Mouse (Mus musculus) limb, embryonic 14.5 days (tissue): ENCODE measurements around the gene Gabrg1. TPM values are rescaled to one million over a fixed set of nuclear protein-coding genes. Genes with fewer than 3 reads are reported as not detected.

Experiments used
- ATAC-seq: fragments of 200-750 bp; cut with Nextera tagmentation; 2 replicates; pipeline ENCODE4 v1.8.0; 2017; ENCODE audit warnings: low read depth, moderate number of reproducible peaks, moderate TSS enrichment; ENCODE audit not compliant: low FRiP score
- DNase-seq: peaks from one replicate; pipeline ENCODE4 v3.0.0-alpha.2; 2015; ENCODE audit warnings: low spot score
- H3K27ac ChIP-seq: fragments of 300-500 bp; sonication (generic); replicated peaks from 2 replicates; pipeline ENCODE4 v1.5.1; 2014; ENCODE audit warnings: low read depth, mild to moderate bottlenecking, low read length, moderate library complexity, mixed read lengths
- H3K27me3 ChIP-seq: fragments of 300-500 bp; sonication (generic); 2 replicates; pipeline ENCODE4 v1.6.1; 2014; ENCODE audit warnings: low read length, mixed read lengths; ENCODE audit not compliant: control insufficient read depth, insufficient read depth
- H3K36me3 ChIP-seq: fragments of 300-500 bp; sonication (generic); 2 replicates; pipeline ENCODE4 v1.6.1; 2014; ENCODE audit warnings: mild to moderate bottlenecking, low read length, moderate library complexity, mixed read lengths; ENCODE audit not compliant: control insufficient read depth, insufficient read depth
- H3K4me1 ChIP-seq: fragments of 300-500 bp; sonication (generic); 2 replicates; pipeline ENCODE4 v1.6.1; 2014; ENCODE audit warnings: antibody characterized with exemption, low read length, mixed read lengths; ENCODE audit not compliant: control insufficient read depth, insufficient read depth
- H3K4me2 ChIP-seq: fragments of 300-500 bp; sonication (generic); replicated peaks from 2 replicates; pipeline ENCODE4 v1.6.1; 2014; ENCODE audit warnings: low read depth, mild to moderate bottlenecking, low read length, moderate library complexity; ENCODE audit not compliant: severe bottlenecking
- H3K4me3 ChIP-seq: fragments of 300-500 bp; sonication (generic); replicated peaks from 2 replicates; pipeline ENCODE4 v1.5.1; 2014; ENCODE audit warnings: low read length
- H3K9ac ChIP-seq: fragments of 300-500 bp; sonication (generic); 2 replicates; pipeline ENCODE4 v1.6.1; 2014; ENCODE audit warnings: mild to moderate bottlenecking, low read depth, low read length, moderate library complexity; ENCODE audit not compliant: severe bottlenecking
- H3K9me3 ChIP-seq: fragments of 300-500 bp; sonication (generic); 2 replicates; pipeline ENCODE4 v1.6.1; 2016; ENCODE audit warnings: low read length; ENCODE audit not compliant: control insufficient read depth
- POLR2A ChIP-seq: fragments of 200-500 bp; IDR thresholded peaks from 2 replicates; pipeline ENCODE4 v1.8.0; 2012; ENCODE audit warnings: inconsistent platforms, mild to moderate bottlenecking, moderate library complexity, borderline replicate concordance; ENCODE audit not compliant: insufficient read depth, insufficient read length; ENCODE audit errors: extremely low read depth
- WGBS: fragments of 180-500 bp; shearing (Covaris S2); extraction: QIAGEN DNeasy Blood & Tissue Kit; methylation state at CpG from one replicate; pipeline ENCODE4 v1.1.7; 2014; 5-methylcytosine and 5-hydroxymethylcytosine counted together
- polyA plus RNA-seq, 2 experiments: library from polyadenylated mRNA; depleted of rRNA in 1 of 2; stranded (reverse) in 1 of 2; unstranded in 1 of 2; fragments of >200 nt; fragmentation: Nextera tagmentation in 1 of 2; extraction: Ambion mirVana in 1 of 2; gene quantifications; 2 replicates each; pipeline versions ENCODE4 v1.2.1 to v1.2.3; 2012 to 2014

Gabrg1 gene
- 0.01 TPM in 1 of 2 replicates, not detected in the other for polyA plus RNA-seq (2012; rRNA removed)
- not detected in 2 replicates for polyA plus RNA-seq (2014; fragmentation: Nextera tagmentation; extraction: Ambion mirVana)

- H3K9me3 ChIP-seq, result no peaks in the 10 kb centered on the region
- 3% methylated on average over 19 of the region's 19 CpGs for WGBS
- no peak within 1 kb of the TSS for H3K9ac ChIP-seq
- no peak within 1 kb of the TSS for H3K27ac ChIP-seq
- no peaks in the 10 kb centered on the region for H3K4me1 ChIP-seq
- DNase-seq, result peak; percentile 13
- peak within 1 kb of the TSS; percentile 45 for H3K4me2 ChIP-seq
- H3K4me3 ChIP-seq, result peak within 1 kb of the TSS; percentile 20
- TF ChIP-seq POLR2A, result no peak
- peak; percentile 70 for ATAC-seq
- H3K36me3 ChIP-seq, result no peaks in the 10 kb centered on the region
- H3K27me3 ChIP-seq, result no peaks in the 10 kb centered on the region
These were observed at the start of gene Gabrg1 for GRCm38 (mm10) chr5:70842192-70843095. Gabrg1 (minus strand) TSS chr5:70842617.

DNA sequence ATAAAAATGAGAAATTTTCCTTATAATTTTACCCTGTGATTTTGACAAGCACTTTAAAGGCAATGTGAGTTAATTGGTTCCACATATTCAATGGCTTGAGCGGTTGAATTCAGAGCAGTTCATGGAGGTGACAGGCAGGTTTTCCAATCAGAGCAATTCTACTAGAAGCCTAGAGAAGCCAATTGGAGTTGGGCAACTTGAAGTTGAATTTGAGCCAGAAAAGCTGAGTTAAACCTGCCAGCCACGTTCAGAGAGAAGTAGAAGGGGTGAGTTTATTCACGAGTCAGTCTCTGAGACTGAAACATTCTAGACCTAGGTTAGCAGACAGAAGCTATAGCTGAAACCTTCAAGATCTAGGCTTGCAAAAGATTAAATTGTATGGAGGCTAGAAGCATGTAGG is 41.6 kb upstream of the Gabrg1 start:
- 71% methylated on average over 3 of the region's 3 CpGs for WGBS
- H3K4me2 ChIP-seq, result no peak overlapping the region
- no peaks in the 10 kb centered on the region for H3K27me3 ChIP-seq
- H3K9me3 ChIP-seq, result no peaks in the 10 kb centered on the region
- no peaks in the 10 kb centered on the region for H3K4me1 ChIP-seq
- TF ChIP-seq POLR2A, result no peak
- no peak for ATAC-seq
- no peak overlapping the region for H3K9ac ChIP-seq
- no peak overlapping the region for H3K4me3 ChIP-seq
- no peaks in the 10 kb centered on the region for H3K36me3 ChIP-seq
- DNase-seq, result no peak
- H3K27ac ChIP-seq, result no peak overlapping the region

- no peaks in the 10 kb centered on the region for H3K4me1 ChIP-seq
- no peaks in the 10 kb centered on the region for H3K27me3 ChIP-seq
- no peaks in the 10 kb centered on the region for H3K9me3 ChIP-seq
- H3K4me3 ChIP-seq, result no peak overlapping the region
- H3K9ac ChIP-seq, result no peak overlapping the region
- no peak for TF ChIP-seq POLR2A
- no peak overlapping the region for H3K4me2 ChIP-seq
- no peak for ATAC-seq
- no peak overlapping the region for H3K27ac ChIP-seq
- 72% methylated on average over 1 of the region's 1 CpGs for WGBS
- no peaks in the 10 kb centered on the region for H3K36me3 ChIP-seq
- DNase-seq, result no peak
These were observed 27.7 kb upstream of the Gabrg1 start for GRCm38 (mm10) chr5:70870081-70870480.

- Histone ChIP-seq H3K4me3 (peak overlapping the region; percentile 20; the same call in 1 of the 2 replicates), H3K9ac (no peak overlapping the region)
These were observed 798 bp upstream of the Gabrg1 start for GRCm38 (mm10) chr5:70843096-70843734.

DNA sequence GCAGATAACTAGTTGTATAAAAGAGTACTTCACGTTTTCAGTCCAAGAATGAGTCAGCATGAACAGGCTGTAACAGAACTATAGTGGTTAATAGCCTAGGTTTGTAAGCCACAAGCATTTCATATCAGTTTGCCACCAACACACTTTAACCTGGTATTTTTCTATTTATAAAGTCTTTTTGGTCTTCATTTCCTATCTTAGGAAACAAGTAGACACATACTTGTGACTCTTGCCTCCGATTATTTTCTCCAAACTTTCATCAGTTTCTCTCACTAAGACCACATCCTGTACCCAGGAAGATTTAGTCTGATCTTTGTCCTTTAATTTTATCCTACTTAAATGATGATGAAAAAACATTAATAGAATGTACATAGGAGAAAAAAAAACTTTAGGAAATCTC is 23.7 kb downstream of the Gabrg1 start:
- Histone ChIP-seq H3K9ac (no peak overlapping the region), H3K27ac (no peak overlapping the region), H3K36me3 (no peaks in the 10 kb centered on the region), H3K4me3 (no peak overlapping the region), H3K27me3 (no peaks in the 10 kb centered on the region), H3K4me1 (no peaks in the 10 kb centered on the region), H3K9me3 (no peaks in the 10 kb centered on the region), H3K4me2 (no peak overlapping the region)
- DNase-seq (no peak), ATAC-seq (no peak)
- 78% methylated on average over 2 of the region's 2 CpGs for WGBS
- TF ChIP-seq POLR2A, result no peak

More at GRCm38 (mm10) chr5:70843096-70843734, 798 bp upstream of the Gabrg1 start:
- no peak for TF ChIP-seq POLR2A
- WGBS, result 16% methylated on average over 11 of the region's 11 CpGs
- Histone ChIP-seq H3K27ac (no peak overlapping the region), H3K4me2 (peak overlapping the region; percentile 45), H3K27me3 (no peaks in the 10 kb centered on the region), H3K9me3 (no peaks in the 10 kb centered on the region), H3K36me3 (no peaks in the 10 kb centered on the region), H3K4me1 (no peaks in the 10 kb centered on the region)
- peak; percentile 91 for ATAC-seq
- peak; percentile 82 for DNase-seq
